Mouse (Mus musculus) adrenal gland, postnatal 10 days (tissue): ENCODE measurements at regions not wholly inside any gene's neighbourhood (a gene's known extent, or its start where the extent isn't known, plus 50 kb on each side); places are given as distances from the start of the nearest gene placed in this dataset.
"Not testable (repeated sequence)": the region's sequence is repeated elsewhere in the genome, so short reads cannot be mapped to it uniquely, and the experiment has no call there.

Source experiments
- DNase-seq: peaks from one replicate; pipeline ENCODE4 v3.0.0; 2021; ENCODE audit warnings: mixed read lengths

GRCm38 (mm10) chr10:22556401-22556800, 88.4 kb upstream of the Slc2a12 start:
- peak; percentile 22 for DNase-seq

- not testable (repeated sequence) for DNase-seq
These were observed 75.4 kb upstream of the Slc2a12 start for GRCm38 (mm10) chr10:22569250-22570010.

- not testable (repeated sequence) for DNase-seq
These were observed 70.8 kb upstream of the Slc2a12 start for GRCm38 (mm10) chr10:22574048-22574447.

GRCm38 (mm10) chr10:22579426-22579825, 65.4 kb upstream of the Slc2a12 start:
- peak; percentile 69 for DNase-seq

- peak; percentile 9 for DNase-seq
These were observed 63.5 kb upstream of the Slc2a12 start for GRCm38 (mm10) chr10:22581300-22581699.

- not testable (repeated sequence) for DNase-seq
These were observed 61.5 kb upstream of the Slc2a12 start for GRCm38 (mm10) chr10:22583306-22583705.

GRCm38 (mm10) chr10:22588587-22588986, 56.2 kb upstream of the Slc2a12 start:
- not testable (repeated sequence) for DNase-seq

- DNase-seq: not testable (repeated sequence)
These were observed 53.1 kb upstream of the Slc2a12 start for GRCm38 (mm10) chr10:22591664-22592063.

GRCm38 (mm10) chr10:22592189-22592603, 52.6 kb upstream of the Slc2a12 start:
- not testable (repeated sequence) for DNase-seq

GRCm38 (mm10) chr10:22592752-22593151, 52.1 kb upstream of the Slc2a12 start:
- DNase-seq: not testable (repeated sequence)
